Mouse (Mus musculus) kidney, adult 8-10 months (tissue): ENCODE data around the gene Gm49673.
"Not testable (repeated sequence)": the region's sequence is repeated elsewhere in the genome, so short reads cannot be mapped to it uniquely, and the experiment has no call there.

ENCODE experiments used
- DNase-seq, 2 experiments: peaks; one replicate each; pipeline ENCODE4 v3.0.0; 2022

Gene Gm49673

DNA sequence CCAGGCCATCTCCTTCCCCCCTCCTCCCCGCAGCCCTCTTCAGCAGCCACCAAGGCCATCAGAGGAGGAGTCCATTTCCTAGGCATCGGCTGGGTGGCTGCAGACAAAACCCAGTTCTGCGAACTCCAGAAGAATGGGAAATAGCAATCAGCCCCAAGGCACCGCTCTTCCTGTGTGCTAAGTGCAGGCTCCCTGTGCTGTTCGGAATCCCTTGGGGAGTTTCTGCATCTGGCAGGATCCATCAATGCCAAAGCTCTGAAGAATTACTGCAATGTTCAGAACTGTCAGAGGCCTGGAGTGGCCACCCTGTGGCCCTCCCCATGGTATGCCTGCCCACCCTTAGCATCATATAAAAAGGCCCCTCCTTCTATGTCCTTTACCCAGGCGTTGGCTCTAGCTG lies 110.6 kb downstream of the Gm49673 start:
- not testable (repeated sequence) for DNase-seq
